In genomic region chr4:10920622-10921021, GRCm38 (mm10) we compare ENCODE assay signal across 20 mouse cellular contexts.
"Had no signal": no experiment of that assay in that cellular context is flagged by ENCODE, and none has a peak within 500 bp of the region (broad histone marks: within the 10 kb centered on the region; RNA-seq: fewer than 3 reads in every experiment).

No protein-coding gene starts in this region.

- H3K4me3 ChIP-seq: kidney, embryonic 15.5 days; limb, embryonic 13.5 days; liver, embryonic 13.5 days; megakaryocyte, embryonic 14.5 days; midbrain, embryonic 10.5 days; midbrain, embryonic 13.5 days; myocyte; neural tube, embryonic 13.5 days had no signal

- DNase-seq: kidney, adult 11 months; kidney, adult 8-10 months; kidney, postnatal 10 days; kidney, postnatal 36 days; left cerebral cortex, postnatal 4 days; liver; liver, embryonic 13.5 days; lung, embryonic 14.5 days; retina, postnatal 1 day; right cerebral cortex, postnatal 25 days; thymus, postnatal 25 days had no signal

- ATAC-seq: lung, postnatal 0 days; midbrain, embryonic 13.5 days; midbrain, embryonic 16.5 days had no signal

- H3K9me3 ChIP-seq: kidney, embryonic 15.5 days; limb, embryonic 13.5 days; liver, embryonic 13.5 days; megakaryocyte, embryonic 14.5 days; midbrain, embryonic 10.5 days; midbrain, embryonic 13.5 days; neural tube, embryonic 13.5 days had no signal

- H3K4me2 ChIP-seq: kidney, embryonic 15.5 days; limb, embryonic 13.5 days; liver, embryonic 13.5 days; lung, embryonic 14.5 days; midbrain, embryonic 13.5 days; neural tube, embryonic 13.5 days had no signal

- H3K36me3 ChIP-seq: kidney, embryonic 15.5 days; limb, embryonic 13.5 days; liver, embryonic 13.5 days; midbrain, embryonic 10.5 days; midbrain, embryonic 13.5 days; neural tube, embryonic 13.5 days had no signal

- H3K4me1 ChIP-seq: kidney, embryonic 15.5 days; limb, embryonic 13.5 days; midbrain, embryonic 10.5 days; midbrain, embryonic 13.5 days had no signal

- H3K9ac ChIP-seq: kidney, embryonic 15.5 days; limb, embryonic 13.5 days; liver, embryonic 13.5 days; lung, embryonic 14.5 days; midbrain, embryonic 13.5 days; neural tube, embryonic 13.5 days had no signal

- H3K27me3 ChIP-seq: kidney, embryonic 15.5 days; limb, embryonic 13.5 days; liver, embryonic 13.5 days; megakaryocyte, embryonic 14.5 days; midbrain, embryonic 13.5 days; neural tube, embryonic 13.5 days had no signal

- H3K27ac ChIP-seq: kidney, embryonic 15.5 days; limb, embryonic 13.5 days; liver, embryonic 13.5 days; midbrain, embryonic 10.5 days; midbrain, embryonic 13.5 days; neural tube, embryonic 13.5 days had no signal
